In the genomic region with DNA sequence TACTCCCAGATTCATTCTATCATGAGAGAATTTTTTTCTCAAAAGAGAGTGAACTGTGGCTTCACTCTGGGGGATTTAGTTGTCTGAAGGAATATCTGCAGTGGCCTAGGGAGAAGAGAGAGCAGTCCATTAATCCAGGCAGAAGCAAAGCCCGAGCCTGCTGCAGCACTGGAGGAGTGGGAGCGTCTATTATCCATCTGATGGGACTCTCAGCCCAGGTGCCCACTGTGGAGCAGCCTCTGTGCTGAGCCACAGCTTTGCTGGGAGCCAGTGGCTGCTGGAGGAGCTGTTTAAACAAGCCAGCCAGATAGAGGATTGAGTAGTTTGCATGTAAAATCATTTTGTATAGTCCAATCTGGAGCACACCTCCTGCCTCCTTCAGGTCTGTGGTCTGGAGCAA, we compare ENCODE assay signal across 12 mouse cellular contexts.
"Had no signal": no experiment of that assay in that cellular context is flagged by ENCODE, and none has a peak within 500 bp of the region (broad histone marks: within the 10 kb centered on the region; RNA-seq: fewer than 3 reads in every experiment).

No protein-coding gene starts in this region.

- H3K27ac ChIP-seq: kidney, postnatal 0 days; limb, embryonic 12.5 days; liver, embryonic 14.5 days; stomach, postnatal 0 days had no signal

- H3K9ac ChIP-seq: limb, embryonic 12.5 days; liver, embryonic 14.5 days had no signal

- H3K27me3 ChIP-seq: limb, embryonic 12.5 days had no signal

- H3K9me3 ChIP-seq: limb, embryonic 12.5 days had no signal

- DNase-seq: kidney, adult 11 months; kidney, adult 9 months; kidney, postnatal 36 days; layer of hippocampus, adult 9-11 months; layer of hippocampus, postnatal 36 days; lung, adult 18-20 months; lung, postnatal 36 days; thymus, postnatal 4 days had no signal

- H3K4me2 ChIP-seq: limb, embryonic 12.5 days had no signal

- H3K4me3 ChIP-seq: limb, embryonic 12.5 days had no signal
